In the genomic region with DNA sequence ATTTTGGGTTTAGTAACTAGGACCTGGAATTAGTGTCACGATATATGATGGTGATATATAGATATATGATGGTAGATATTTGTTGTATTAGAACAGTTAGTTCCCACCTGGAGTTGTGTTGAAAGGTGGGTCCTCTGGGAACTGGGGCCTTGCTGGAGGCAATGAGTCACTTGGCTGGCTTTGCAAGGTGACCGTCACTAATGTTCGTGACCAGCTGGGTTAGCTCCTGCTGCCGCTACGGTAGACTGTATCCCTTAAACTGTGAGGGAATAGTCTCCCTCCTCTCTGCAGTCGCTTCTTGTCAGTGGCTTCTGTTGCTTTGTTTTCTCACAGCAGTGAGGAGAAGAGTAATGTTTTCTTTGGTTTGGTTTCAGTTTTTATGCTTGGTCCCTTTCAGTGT, we compare ENCODE assay signal across 12 mouse cellular contexts. TPM values are rescaled to one million over a fixed set of nuclear protein-coding genes. Genes with fewer than 3 reads are reported as not detected.
DNase-seq lines count a peak whose midpoint lies in the region; ATAC-seq lines count a peak whose summit lies in the region.
"Had no signal": no experiment of that assay in that cellular context is flagged by ENCODE, and none has a peak within 500 bp of the region (broad histone marks: within the 10 kb centered on the region; RNA-seq: fewer than 3 reads in every experiment).

No protein-coding gene starts in this region.

- H3K9ac ChIP-seq in heart, embryonic 16.5 days (ENCODE audit: low read length): no peak overlapping the region
- no peak overlapping the region for H3K9ac ChIP-seq in kidney, embryonic 16.5 days (replicated peaks; ENCODE audit: low read length)
- H3K9ac ChIP-seq: embryonic facial prominence, embryonic 13.5 days; forebrain, embryonic 12.5 days; liver, postnatal 0 days had no signal

- 43% methylated on average over 6 of the region's 6 CpGs for WGBS in heart, embryonic 16.5 days
- 21% methylated on average over 6 of the region's 6 CpGs for WGBS in kidney, embryonic 16.5 days

- no peak overlapping the region for H3K4me3 ChIP-seq in heart, embryonic 16.5 days (ENCODE audit: low read length)
- H3K4me3 ChIP-seq in kidney, embryonic 16.5 days (ENCODE audit: low read length): no peak overlapping the region
- H3K4me3 ChIP-seq: embryonic facial prominence, embryonic 13.5 days; forebrain, embryonic 12.5 days had no signal

- H3K27me3 ChIP-seq in heart, embryonic 16.5 days (ENCODE audit: control insufficient read depth, insufficient read depth, low read length): no peaks in the 10 kb centered on the region
- no peaks in the 10 kb centered on the region for H3K27me3 ChIP-seq in kidney, embryonic 16.5 days (ENCODE audit: insufficient read depth, low read length)
- H3K27me3 ChIP-seq: embryonic facial prominence, embryonic 13.5 days; forebrain, embryonic 12.5 days had no signal

- ATAC-seq in heart, embryonic 16.5 days (replicated peaks; ENCODE audit: extremely low read depth, insufficient read depth, low FRiP score): peak; percentile 65; the same call in 1 of the 2 replicates
- ATAC-seq in kidney, embryonic 16.5 days (ENCODE audit: low FRiP score, low TSS enrichment): peak; percentile 42; the same call in 1 of the 2 replicates
- ATAC-seq: liver, postnatal 0 days had no signal

- H3K4me2 ChIP-seq in heart, embryonic 16.5 days (ENCODE audit: low read depth, low read length): no peak overlapping the region
- no peak overlapping the region for H3K4me2 ChIP-seq in kidney, embryonic 16.5 days (replicated peaks; ENCODE audit: low read depth, low read length)
- H3K4me2 ChIP-seq: embryonic facial prominence, embryonic 13.5 days; forebrain, embryonic 12.5 days had no signal

- no peaks in the 10 kb centered on the region for H3K36me3 ChIP-seq in heart, embryonic 16.5 days (ENCODE audit: control insufficient read depth, insufficient read depth)
- H3K36me3 ChIP-seq in kidney, embryonic 16.5 days (ENCODE audit: insufficient read depth, low read length): no peaks in the 10 kb centered on the region; the same call in 1 of the 2 replicates
- H3K36me3 ChIP-seq: forebrain, embryonic 12.5 days had no signal

- H3K9me3 ChIP-seq in heart, embryonic 16.5 days (replicated peaks; ENCODE audit: control insufficient read depth, low read length): no peaks in the 10 kb centered on the region
- H3K9me3 ChIP-seq in kidney, embryonic 16.5 days (ENCODE audit: low read length): no peaks in the 10 kb centered on the region
- H3K9me3 ChIP-seq: embryonic facial prominence, embryonic 13.5 days; forebrain, embryonic 12.5 days had no signal

- H3K27ac ChIP-seq in heart, embryonic 16.5 days (ENCODE audit: low read length): no peak overlapping the region
- H3K27ac ChIP-seq in kidney, embryonic 16.5 days (ENCODE audit: low read length): peak overlapping the region; percentile 9; the same call in 1 of the 2 replicates
- H3K27ac ChIP-seq: embryonic facial prominence, embryonic 13.5 days; forebrain, embryonic 12.5 days had no signal

- H3K4me1 ChIP-seq in heart, embryonic 16.5 days (ENCODE audit: control insufficient read depth, insufficient read depth, low read length): peaks cover 26% of the 10 kb centered on the region
- H3K4me1 ChIP-seq in kidney, embryonic 16.5 days (ENCODE audit: insufficient read depth, low read length): peaks cover 8% of the 10 kb centered on the region; the same call in 1 of the 2 replicates

- peak; percentile 71 for DNase-seq in adrenal gland, adult 2 months
- DNase-seq in adrenal gland, postnatal 4 days (ENCODE audit: low spot score in 2 of 2): no peak
- DNase-seq in heart, adult 8-10 months (ENCODE audit: low spot score): no peak
- peak; percentile 37 for DNase-seq in adrenal gland, postnatal 25 days
- no peak for DNase-seq in B cell, adult 2 months
- no peak for DNase-seq in urinary bladder, adult 2 months (ENCODE audit: low spot score)
- DNase-seq: left cerebral cortex, postnatal 4 days; liver, postnatal 0 days had no signal

RNA-seq across cellular contexts. Expression of gene March7, which starts 11.5 kb away (rescaled TPM):
- total RNA-seq in adrenal gland, adult 2 months (2021): 10 to 100 TPM; 35.6 to 44.2 TPM
- 3.7 and 4.7 TPM in 2 replicates for polyA plus RNA-seq in adrenal gland, adult 2 months (2012; rRNA removed)
- 10 to 100 TPM; 73.5 to 80.9 TPM for total RNA-seq in adrenal gland, postnatal 4 days (2021)
- polyA plus RNA-seq in heart, embryonic 16.5 days (2015; fragmentation: Nextera tagmentation; extraction: Ambion mirVana): 53.5 and 57.5 TPM in 2 replicates
- total RNA-seq in heart, adult 8-10 months (2022): 10 to 100 TPM; 20.8 to 33.6 (median 28.3) TPM
- total RNA-seq in adrenal gland, postnatal 25 days (2021): 49.8 and 55.5 TPM in 2 replicates
- 64.6 and 71.3 TPM in 2 replicates for polyA plus RNA-seq in kidney, embryonic 16.5 days (2015; fragmentation: Nextera tagmentation; extraction: Ambion mirVana)
- 51.1 and 57.3 TPM in 2 replicates for polyA plus RNA-seq in urinary bladder, adult 2 months (2012; rRNA removed)

RNA-seq across cellular contexts. Expression of gene Baz2b, which starts 11.6 kb away (rescaled TPM):
- total RNA-seq in adrenal gland, adult 2 months (2021): 10 to 100 TPM; 60.3 to 86.8 TPM
- 7.8 and 11.9 TPM in 2 replicates for polyA plus RNA-seq in adrenal gland, adult 2 months (2012; rRNA removed)
- 10 to 100 TPM; 89.2 to 97.1 TPM for total RNA-seq in adrenal gland, postnatal 4 days (2021)
- 42.7 and 43.9 TPM in 2 replicates for polyA plus RNA-seq in heart, embryonic 16.5 days (2015; fragmentation: Nextera tagmentation; extraction: Ambion mirVana)
- total RNA-seq in heart, adult 8-10 months (2022): 10 to 100 TPM; 33.0 to 49.7 (median 44.0) TPM
- 98.4 and 110 TPM in 2 replicates for total RNA-seq in adrenal gland, postnatal 25 days (2021)
- polyA plus RNA-seq in kidney, embryonic 16.5 days (2015; fragmentation: Nextera tagmentation; extraction: Ambion mirVana): 51.1 and 57.7 TPM in 2 replicates
- 28.8 and 33.9 TPM in 2 replicates for polyA plus RNA-seq in urinary bladder, adult 2 months (2012; rRNA removed)

Comparison
In these comparisons a context has a peak if more than half of its experiments do, and no peak if none do; other contexts are left out.
1. DNase-seq: peak in adrenal gland, adult 2 months (single experiment) and adrenal gland, postnatal 25 days (single experiment); none in adrenal gland, postnatal 4 days (0 of 2), heart, adult 8-10 months (single experiment), B cell, adult 2 months (0 of 2) and urinary bladder, adult 2 months (single experiment).